Mouse (Mus musculus) left cerebral cortex, adult 11 months (tissue): ENCODE data around the gene Glipr2.

ENCODE experiments used
- DNase-seq: peaks from one replicate; pipeline ENCODE4 v3.0.0; 2022; ENCODE audit warnings: low spot score

Gene Glipr2

DNA sequence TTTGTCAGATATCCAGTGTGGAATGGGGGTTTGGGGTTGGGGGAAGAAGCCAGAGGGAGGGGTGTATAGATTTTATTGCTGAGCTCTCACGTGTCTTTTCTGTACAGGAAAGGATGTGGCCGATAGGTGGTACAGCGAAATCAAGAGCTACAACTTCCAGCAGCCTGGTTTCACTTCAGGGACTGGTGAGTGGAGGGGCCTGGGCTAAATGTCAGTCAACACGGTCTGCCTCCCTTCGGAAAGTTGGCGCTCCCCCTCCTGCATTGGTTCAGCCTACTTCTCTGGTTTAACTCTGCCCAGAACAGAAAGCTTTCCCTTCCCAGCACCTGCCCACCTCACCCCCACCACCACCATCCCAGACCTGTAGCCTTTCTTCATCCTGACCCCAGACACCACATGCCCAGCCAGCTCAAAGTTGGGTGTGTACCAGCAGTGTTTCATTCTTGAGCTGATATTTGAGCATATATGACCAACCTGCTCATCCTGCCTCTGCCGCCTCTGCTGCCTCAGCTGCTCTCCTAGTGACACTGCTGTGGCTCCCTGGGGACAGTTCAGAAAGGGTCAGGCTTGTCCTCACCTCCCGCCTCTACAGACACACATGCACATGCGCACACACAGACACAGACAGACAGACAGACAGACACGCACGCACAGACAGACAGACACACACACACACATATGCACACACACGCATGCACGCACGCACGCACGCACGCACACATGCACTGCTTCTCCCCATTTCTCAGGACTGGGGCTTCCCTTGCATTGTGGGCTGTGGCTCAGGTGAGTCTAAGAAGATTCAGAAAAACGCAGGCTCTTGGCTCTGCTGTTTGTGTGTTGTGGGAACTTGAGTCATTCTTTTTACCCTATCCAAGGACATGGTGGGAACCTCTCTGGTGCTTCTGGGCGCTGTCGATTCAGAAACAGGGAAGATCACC lies 13.5 kb downstream of the Glipr2 start:
- no peak for DNase-seq

DNA sequence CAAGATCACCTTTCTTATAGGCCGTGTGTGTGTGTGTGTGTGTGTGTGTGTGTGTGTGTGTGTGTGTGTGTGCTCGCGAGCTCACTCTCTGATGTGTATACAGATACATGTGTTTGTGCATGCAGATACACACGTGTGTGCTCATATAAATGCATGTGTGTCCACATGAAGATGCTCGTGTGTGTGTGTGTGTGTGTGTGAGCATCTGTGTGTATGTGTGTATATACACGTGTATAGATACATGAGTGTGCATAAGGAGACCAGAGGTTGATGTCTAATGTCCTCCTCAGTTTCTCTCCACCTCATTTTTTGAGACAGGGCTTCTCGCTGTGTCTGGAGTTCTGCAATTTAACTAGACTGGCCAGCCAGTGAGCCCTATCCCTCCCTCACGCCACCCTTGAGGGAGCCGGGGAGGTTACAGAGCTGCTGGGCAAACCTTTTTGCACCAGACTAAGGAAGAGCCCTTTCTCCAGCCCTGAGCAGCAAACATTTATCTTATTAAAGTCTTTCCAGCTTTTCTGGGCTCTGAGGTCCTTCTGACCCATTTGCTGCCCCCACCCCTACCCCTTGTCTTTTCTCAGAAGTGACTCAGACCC lies 14.4 kb downstream of the Glipr2 start:
- no peak for DNase-seq

DNA sequence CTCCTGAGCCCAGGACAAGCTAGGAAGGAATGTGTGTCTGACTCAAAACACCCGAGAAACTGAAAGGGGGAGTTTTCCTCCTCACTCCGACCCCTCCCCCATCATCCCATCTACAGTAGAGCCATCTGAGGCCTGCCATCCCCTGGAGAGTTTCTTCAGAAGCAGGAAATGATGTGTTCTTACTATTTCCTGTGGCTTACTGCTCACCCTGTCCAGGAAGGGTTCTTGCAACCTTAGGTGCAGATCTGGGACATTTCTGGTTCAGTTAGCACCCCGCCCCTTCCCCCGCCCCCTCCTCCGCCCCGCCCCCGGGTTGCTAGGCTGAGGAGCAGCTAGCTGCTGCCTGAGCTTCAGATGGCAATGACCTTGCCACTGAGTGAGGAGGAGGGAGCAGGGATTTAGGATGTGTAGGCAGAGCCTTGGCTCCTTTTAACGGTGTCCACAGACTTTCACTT lies 15.0 kb downstream of the Glipr2 start:
- no peak for DNase-seq

DNA sequence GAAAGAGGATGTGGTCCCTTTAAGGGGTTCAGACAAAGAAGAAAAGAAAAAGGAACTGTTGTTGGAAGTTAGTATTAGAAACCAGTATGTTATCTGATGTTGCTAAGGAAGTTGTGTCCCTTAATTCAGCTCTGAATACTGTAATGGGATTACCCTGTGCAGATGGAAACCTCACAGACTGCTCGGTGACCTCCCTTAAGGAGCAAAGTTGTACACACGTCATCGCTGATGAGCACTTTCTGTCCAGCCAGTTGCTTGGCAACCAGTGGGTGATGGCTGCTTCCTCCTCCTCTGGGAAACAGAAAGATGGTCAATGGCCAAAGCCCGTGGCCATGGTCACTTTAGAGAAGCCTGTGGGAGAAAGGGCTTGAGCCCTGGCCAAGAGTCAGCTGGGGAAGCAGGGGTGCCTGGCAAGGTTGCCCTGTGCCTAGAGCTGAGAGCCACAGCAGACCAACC lies 16.4 kb downstream of the Glipr2 start:
- DNase-seq: no peak

DNA sequence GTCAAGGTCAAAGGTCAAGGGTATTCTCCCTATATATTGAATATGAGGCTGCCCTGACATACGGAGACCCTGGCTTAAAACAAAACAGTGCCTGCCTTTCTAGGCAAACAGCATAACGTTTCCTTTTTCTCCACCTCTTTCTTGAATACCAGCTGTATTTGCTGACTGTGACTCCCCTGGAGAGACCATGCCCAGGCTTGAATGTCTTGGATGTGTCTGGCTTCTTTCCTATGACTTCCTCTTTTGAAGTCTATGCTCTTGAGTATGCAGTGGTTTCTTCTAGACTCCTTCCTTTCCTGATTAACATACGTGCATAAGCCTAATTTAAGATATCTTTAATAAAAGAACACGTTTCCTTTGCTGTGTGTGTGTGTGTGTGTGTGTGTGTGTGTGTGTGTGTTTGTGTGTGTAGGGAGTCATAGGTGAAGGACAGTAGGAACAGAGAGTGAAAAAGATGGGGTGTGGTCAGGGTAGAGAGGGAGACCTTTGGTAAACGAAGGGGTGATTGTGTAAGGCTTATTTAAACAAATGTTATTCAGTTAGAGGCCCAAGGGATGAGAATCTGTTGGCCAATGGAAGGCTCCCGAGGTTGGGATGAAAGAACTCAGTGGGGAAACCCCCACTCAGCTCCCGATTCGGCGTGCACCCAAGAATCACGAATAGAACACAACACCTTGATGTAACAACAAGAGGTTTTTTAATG lies 17.9 kb downstream of the Glipr2 start:
- no peak for DNase-seq

DNA sequence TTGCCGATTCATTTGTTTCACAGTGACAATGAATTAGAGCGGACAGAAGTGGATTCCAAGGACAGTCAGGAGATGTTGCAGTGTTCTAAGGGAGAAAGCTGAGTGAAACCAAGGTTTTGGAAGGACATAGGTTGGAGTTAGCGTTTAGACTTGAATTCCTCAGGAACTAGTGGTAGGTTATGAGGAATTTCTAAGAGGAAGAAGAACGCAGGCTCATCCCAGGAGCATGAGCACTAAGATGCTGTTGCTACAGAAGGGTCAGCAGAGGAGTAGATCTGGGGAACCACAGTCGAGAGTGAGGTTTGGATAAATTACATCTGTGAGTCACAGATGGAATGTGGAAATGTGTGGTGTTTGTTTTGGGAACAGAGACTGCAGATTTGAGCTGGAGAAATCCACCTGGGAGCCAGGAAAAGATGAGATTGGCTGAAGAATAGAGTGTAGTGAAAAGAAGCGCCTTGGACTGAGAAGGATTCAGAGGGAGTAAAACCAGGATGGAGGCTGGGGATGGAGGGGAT lies 19.1 kb downstream of the Glipr2 start:
- DNase-seq: no peak

DNA sequence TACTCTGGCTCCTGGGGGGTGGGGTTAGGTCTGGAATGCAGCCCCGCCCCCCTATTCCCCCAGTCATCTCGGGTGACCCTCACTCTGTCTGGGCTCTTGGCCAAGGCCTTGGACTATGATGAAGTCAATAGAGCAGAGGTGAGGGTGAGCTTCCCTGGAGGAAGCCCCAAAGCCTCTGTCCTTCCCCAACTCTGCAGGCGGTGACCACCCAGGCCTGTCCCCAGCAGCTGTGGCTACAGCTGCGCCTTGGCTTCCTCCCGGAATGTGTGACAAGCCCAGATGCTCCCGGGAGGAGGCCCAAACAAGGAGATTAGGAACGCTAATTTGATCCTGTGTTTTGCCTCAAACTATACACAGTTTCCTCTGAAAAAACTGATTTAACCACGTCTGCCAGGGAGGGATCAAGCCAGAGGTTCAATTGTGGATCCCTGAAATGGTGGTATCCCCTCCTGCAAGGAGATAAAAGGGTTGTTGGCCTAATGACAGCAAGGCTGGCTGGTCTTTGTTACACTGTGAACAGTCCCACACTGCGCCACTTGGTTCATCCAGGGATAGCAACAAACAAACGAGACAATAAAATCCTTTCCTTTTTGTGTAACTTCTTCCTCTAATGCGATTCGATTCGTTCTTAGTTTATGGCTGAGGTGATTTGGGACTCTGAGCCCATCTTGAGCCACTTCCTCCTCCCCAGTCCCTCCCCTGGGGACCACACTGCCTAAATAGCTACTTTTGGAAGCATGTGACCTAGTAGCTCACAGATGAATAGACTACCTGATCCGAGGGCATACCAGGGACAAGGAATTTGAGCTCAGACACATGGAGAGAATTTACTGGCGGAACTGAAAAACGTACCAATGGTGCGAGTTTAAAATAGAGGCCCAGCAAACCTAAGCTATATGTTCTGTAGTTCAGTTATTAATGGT lies 21.6 kb downstream of the Glipr2 start:
- DNase-seq: no peak

DNA sequence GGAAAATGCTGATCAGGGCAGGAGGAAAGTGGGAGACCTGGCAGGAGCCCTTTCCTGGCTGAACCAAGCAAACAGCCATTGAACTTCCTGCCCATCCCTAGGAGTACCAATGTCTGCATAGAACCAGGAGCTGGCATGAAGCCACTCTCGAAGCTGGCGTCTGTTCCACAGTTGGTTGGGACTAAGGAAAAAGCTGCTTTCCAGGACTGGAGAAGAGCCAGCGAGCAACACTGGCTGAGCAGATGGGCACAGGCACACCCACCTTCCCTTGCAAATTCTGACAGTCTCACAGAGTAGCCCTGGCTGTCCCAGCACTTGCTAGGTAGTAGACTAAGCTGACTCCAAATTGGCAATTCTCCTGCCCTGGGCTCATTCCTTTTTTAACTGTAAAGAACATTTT lies 22.5 kb downstream of the Glipr2 start:
- peak; percentile 75 for DNase-seq

DNA sequence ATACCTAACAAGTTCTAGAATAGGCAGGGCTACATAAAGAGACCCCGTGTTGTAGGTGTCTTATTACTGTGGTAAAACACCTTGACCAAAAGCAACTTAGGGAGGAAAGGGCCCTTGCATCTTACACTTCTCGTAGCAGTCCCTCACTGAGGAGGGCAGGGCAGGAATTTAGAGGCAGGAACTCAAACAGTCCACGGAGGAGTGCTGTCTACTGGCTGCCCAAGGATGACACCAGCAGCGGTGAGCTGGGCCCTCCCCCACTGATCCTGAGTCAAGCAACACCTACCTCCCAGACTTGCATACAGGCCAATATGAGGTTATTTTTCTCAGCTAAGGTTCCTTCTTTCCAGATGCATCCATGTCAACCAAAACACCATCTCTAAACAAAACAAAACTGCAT lies 23.0 kb downstream of the Glipr2 start:
- no peak for DNase-seq

DNA sequence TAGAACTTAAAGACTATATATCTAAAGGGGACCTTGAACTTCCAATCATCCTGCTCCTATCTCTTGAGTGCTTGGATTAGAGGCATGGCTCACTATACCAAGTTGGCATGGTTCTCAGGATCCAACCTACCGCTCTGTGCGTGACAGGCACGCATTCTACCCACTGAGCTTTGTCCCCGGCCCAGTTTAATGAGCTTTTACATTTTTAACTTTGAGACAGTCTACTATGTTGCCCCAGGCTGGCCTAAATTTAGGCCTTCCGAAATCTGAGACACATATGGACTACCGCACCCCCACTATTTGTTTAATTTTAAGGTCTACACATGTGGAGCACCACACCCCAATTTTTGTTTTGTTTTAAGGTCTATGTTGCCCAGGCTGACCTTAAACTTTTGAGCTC lies 23.6 kb downstream of the Glipr2 start:
- DNase-seq: no peak

DNA sequence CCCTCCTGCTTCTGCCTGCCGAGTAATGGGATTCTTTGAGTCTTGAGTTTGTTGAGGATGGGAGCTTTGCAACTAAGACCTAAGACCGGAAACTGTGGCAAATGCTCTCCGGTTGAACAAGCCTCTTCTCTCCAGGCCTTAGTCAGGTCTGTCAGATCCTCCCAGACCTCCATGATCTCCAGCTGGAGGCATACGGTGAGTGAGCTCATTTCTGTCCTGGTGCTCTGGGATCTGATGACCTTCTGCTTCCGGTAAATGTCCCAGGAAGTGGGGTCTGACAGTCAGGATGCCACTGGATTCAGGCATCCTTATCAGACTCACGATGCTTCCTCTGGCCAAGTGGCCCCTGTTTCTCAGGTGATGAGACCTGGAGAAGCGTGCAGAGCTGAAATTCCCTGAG lies 24.1 kb downstream of the Glipr2 start:
- DNase-seq: no peak

DNA sequence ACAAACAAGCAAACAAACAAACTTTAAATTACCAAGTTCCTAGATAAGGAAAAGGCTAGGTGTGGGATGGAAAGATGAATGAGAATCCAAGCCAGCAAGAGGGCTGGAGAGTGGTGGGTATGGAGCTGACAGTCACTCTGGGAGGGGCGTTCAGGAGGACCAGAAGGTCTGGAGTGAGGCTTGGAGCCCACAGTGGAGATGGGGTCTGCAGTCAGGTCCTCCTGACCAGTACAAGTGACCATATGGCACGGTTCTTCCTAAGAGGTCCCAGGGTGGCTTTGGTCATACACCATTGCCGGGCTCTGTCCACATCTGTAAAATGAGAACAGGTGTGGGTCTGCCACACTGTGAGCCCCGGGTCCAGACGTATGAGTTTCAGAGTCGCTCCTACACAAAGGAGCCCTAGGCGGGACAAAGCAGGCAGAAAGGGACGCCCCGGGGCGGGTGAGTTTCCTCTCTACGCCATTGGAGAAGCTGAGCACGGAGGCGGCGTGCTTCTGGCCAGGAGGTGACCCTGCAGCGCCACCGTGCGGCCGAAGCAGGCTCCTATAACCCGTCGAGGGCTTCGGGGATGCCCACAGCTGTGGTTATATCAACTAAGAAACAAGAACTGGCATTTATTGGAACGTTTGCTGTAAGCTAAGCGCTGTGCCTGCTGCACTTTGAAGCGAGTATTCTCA lies 25.0 kb downstream of the Glipr2 start:
- peak; percentile 82 for DNase-seq

DNA sequence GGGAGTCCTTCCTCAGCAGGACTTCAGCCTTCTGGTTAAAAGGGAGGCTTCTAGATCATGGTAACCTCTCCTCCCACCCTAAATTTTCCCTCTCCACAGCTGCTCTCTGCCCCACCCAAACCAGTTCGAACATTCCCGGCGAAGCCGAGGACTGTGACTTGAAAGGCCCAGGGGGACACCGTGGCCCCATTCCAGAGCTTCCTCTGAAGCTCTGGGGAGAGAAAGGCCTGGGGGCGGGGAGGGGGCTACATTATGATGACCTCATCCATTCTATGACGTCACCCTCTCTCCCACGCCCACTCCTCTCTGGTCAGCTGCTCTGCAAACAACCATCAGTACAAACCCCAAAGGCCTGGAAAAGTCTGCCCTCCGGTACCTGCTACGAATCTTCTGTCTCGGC lies 26.0 kb downstream of the Glipr2 start, which contains the start of gene Ccin:
Gene Ccin (plus strand): TSS at position 303 of the 400 bp plus-strand sequence.
- no peak for DNase-seq

DNA sequence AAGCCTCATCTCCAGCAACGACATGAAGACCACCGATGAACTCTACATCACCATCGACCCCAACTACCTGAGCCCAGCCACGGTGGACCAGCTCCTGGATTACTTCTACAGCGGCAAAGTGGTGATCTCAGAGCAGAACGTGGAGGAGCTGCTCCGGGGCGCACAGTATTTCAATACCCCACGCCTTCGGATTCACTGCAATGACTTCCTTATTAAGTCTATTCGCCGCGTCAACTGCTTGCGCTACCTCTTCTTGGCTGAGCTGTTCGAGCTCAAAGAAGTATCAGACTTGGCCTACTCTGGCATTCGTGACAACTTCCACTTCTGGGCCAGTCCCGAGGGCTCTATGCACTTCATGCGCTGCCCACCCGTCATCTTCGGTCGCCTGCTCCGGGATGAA lies 26.6 kb downstream of the Glipr2 start:
- no peak for DNase-seq

DNA sequence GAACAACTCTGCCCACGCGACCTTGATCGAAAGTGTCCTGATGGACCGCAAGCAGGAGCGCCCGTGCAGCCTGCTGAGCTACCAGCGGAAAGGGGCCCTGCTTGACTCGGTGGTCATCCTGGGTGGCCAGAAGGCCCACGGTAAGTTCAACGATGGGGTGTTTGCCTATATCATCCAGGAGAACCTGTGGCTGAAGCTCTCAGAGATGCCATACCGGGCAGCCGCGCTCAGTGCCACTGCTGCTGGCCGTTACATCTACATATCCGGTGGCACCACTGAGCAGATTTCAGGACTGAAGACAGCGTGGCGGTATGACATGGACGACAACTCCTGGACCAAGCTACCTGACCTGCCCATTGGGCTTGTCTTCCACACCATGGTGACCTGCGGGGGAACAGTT lies 27.1 kb downstream of the Glipr2 start:
- DNase-seq: no peak

DNA sequence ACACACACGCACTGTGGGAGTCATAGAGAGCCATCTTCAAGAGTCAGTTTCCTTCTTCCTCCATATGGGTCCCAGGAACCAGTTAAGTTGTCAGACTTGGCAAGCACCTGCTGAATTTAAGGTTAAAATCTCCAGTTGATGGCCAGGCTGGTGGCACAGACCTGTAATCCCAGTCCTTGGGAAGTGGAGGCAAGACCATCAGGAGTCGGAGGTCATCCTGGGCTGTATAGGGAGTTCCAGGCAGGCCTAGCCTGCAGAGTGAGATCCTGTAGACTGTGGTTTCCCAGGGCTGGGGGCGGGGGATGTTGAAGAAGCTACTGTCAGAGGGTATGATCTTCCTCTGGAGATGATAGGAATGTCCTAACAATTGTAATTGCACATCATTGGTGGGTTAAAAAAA lies 31.8 kb downstream of the Glipr2 start:
- DNase-seq: no peak

DNA sequence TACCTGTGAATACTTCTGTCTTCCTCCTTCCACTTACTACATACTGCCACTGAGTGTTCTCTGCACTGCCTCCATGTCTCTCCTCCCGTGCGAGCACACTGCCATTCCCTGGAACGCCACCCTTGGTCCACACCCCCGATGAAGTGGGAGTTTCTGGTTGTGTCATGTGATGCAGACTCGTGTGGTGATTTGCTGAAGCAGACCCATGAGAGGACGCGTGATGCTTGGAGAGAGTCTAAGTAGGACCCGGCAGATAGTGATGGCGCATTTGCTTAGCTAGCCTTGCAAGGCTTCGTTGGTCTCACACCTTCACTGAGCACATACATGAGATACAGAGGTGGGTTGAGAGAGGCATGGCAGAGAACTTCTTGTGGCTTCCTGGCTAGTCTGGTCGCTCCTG lies 35.9 kb downstream of the Glipr2 start:
- DNase-seq: no peak

DNA sequence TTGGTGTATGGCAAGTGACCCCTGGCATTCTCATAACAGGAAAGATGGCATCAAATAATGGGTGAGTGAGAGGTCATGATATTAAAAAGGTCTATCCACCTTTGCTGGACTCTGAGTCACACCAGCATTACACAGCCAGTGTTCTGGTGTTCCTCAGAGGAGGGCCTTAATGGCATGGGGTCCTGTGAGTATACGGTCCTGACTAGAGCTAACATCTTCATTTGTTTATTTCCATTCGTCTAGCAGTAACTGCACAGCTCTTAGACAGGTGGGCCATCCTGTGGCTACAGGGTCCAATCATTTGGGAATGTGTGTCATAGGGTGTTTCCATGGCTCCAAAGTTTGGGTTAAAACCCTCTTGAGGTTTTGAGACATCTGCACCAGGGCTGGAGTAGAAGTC lies 37.1 kb downstream of the Glipr2 start:
- DNase-seq: no peak

DNA sequence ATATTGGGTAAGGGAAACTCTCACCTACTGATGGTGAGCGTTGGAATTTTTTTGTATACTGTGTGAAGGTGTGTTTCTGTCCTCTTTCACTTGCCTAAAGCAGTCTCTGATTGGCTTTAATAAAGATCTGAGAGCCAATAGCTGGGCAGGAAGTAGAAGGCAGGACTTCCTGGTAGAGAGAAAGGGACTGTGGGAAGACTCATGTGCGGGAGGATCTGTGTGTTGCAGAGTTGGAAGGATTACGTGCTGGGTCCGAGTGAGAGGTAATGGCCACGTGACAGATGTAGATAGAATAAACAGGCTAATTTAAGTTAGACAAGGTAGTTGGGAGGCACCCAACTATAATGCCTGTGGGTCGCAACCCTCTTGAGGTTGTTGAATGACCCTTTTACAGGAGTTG lies 46.4 kb downstream of the Glipr2 start:
- DNase-seq: no peak

DNA sequence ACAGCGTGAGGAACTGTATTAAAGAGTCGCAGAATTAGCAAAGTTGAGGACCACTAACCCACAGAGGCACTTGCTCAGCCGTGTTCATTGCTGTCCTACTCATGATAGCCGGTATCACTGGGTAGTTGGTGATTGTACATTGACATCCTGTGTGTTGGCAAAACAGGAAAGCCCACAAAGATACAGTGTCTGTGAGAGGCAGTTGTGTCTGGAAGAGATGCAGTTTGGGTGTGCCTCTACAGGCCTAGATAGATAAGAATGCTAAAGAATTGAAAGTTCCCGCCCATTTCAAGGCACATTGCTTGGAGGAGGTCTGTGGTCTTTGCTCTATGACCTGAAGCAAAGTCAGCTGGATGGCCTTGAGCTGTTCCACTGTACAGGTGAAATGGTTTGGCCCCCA lies 46.9 kb downstream of the Glipr2 start, which contains the start of gene Clta:
Gene Clta (plus strand): TSS at position 327 of the 400 bp plus-strand sequence.
- no peak for DNase-seq
